Mouse (Mus musculus) neural tube, embryonic 11.5 days (tissue): ENCODE results near the gene Peli1. TPM values are rescaled to one million over a fixed set of nuclear protein-coding genes. Genes with fewer than 3 reads are reported as not detected.
"Not testable (repeated sequence)": the region's sequence is repeated elsewhere in the genome, so short reads cannot be mapped to it uniquely, and the experiment has no call there.

ENCODE experiments used
- ATAC-seq: fragments of 200-750 bp; cut with Nextera tagmentation; 2 replicates; pipeline ENCODE4 v1.8.0; 2017; ENCODE audit warnings: moderate number of reproducible peaks, mild to moderate bottlenecking, moderate TSS enrichment, moderate library complexity; ENCODE audit not compliant: insufficient read depth, low FRiP score, low TSS enrichment
- DNase-seq: peaks from one replicate; pipeline ENCODE4 v3.0.0-alpha.2; 2015; ENCODE audit warnings: low spot score
- H3K27ac ChIP-seq: fragments of 300-500 bp; sonication (generic); 2 replicates; pipeline ENCODE4 v1.5.1; 2014; ENCODE audit warnings: low read depth, mild to moderate bottlenecking, low read length
- H3K27me3 ChIP-seq: fragments of 300-500 bp; sonication (generic); 2 replicates; pipeline ENCODE4 v1.6.1; 2014; ENCODE audit warnings: mild to moderate bottlenecking, low read length, mixed read lengths; ENCODE audit not compliant: control insufficient read depth, insufficient read depth
- H3K36me3 ChIP-seq: fragments of 300-500 bp; sonication (generic); 2 replicates; pipeline ENCODE4 v1.6.1; 2014; ENCODE audit warnings: mild to moderate bottlenecking, low read length, moderate library complexity, mixed read lengths; ENCODE audit not compliant: control insufficient read depth, insufficient read depth
- H3K4me1 ChIP-seq: fragments of 300-500 bp; sonication (generic); 2 replicates; pipeline ENCODE4 v1.6.1; 2014; ENCODE audit warnings: low read length, mixed read lengths; ENCODE audit not compliant: control insufficient read depth, insufficient read depth
- H3K4me2 ChIP-seq: fragments of 300-500 bp; sonication (generic); 2 replicates; pipeline ENCODE4 v1.6.1; 2014; ENCODE audit warnings: low read depth, mild to moderate bottlenecking, moderate library complexity
- H3K4me3 ChIP-seq: fragments of 300-500 bp; sonication (generic); 2 replicates; pipeline ENCODE4 v1.5.1; 2014; ENCODE audit warnings: low read depth, low read length
- H3K9ac ChIP-seq: fragments of 300-500 bp; sonication (generic); 2 replicates; pipeline ENCODE4 v1.6.1; 2014; ENCODE audit warnings: mild to moderate bottlenecking, low read length
- H3K9me3 ChIP-seq: fragments of 300-500 bp; sonication (generic); 2 replicates; pipeline ENCODE4 v1.6.1; 2016; ENCODE audit warnings: low read length; ENCODE audit not compliant: control insufficient read depth
- WGBS: fragments of 180-500 bp; shearing (Covaris S2); extraction: QIAGEN DNeasy Blood & Tissue Kit; methylation state at CpG from one replicate; pipeline ENCODE4 v1.1.7; 2014; 5-methylcytosine and 5-hydroxymethylcytosine counted together
- polyA plus RNA-seq: library from polyadenylated mRNA; unstranded; fragments of >200 nt; fragmentation: Nextera tagmentation; extraction: Ambion mirVana; gene quantifications from 2 replicates; pipeline ENCODE4 v1.2.1, GENCODE M21; 2014

Gene Peli1
- polyA plus RNA-seq, 1 experiment from 2014 or later, result 108 TPM

DNA sequence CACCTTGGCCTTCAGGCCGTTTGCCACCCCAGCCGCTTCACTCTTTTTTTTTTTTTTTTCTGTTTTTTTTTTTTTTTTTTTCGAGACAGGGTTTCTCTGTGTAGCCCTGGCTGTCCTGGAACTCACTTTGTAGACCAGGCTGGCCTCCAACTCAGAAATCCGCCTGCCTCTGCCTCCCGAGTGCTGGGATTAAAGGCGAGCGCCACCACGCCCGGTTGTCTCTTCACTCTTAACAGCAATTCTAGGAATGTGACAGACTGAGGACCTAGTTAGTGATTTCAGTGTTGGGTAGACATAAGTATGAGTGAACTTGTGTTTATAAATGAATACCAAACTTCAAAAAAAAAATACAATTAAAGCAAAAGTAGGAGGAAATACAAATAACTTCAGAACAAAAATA lies 88.8 kb downstream of the Peli1 start:
- H3K4me1 ChIP-seq, H3K27me3 ChIP-seq, H3K4me2 ChIP-seq, H3K36me3 ChIP-seq, H3K9ac ChIP-seq, H3K9me3 ChIP-seq, H3K4me3 ChIP-seq, DNase-seq, H3K27ac ChIP-seq, ATAC-seq: not testable (repeated sequence)
- WGBS, result 98% methylated on average over 8 of the region's 9 CpGs

DNA sequence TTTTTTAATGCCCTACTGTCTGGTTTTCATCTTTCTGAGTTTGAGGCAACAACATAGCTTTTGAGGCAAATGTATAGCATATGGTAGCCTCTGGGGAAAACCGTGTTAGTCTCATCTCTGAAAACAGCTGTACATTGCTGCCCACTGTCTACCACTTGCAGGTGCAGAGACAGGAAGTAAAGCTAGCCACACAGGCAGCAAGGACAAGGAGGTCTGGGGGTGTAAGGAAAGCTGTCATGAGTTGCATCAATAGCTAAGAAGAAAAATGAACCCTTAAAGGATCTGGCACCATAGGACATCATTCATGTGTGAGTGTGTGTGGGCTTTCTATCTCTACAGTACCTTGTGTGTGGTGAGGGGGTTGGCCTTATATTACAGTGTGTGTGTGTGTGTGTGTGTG lies 89.6 kb downstream of the Peli1 start:
- 68% methylated on average over 1 of the region's 1 CpGs for WGBS

DNA sequence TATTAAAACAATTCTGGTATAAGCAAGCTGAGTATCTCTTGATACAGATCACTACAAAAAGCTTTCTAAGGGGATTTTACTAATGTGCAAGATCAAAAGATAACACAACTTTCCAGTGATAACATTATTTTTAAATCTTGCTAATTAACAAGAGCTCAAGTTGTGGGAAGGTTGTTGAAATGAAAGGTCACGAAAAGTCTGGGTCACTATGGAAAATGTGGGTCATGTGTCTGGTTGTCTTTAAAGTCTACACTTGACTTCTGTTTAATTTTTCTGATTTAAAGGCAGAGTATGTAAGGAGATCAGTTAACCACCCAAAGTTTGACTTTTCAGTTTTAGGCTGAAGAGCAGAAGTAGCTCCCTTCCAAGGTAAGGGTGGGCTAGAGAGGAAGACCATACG lies 90.5 kb downstream of the Peli1 start:
- Histone ChIP-seq H3K27ac (no peak overlapping the region), H3K36me3 (no peaks in the 10 kb centered on the region), H3K4me3 (no peak overlapping the region), H3K9me3 (no peaks in the 10 kb centered on the region), H3K4me1 (no peaks in the 10 kb centered on the region), H3K27me3 (no peaks in the 10 kb centered on the region), H3K4me2 (no peak overlapping the region), H3K9ac (no peak overlapping the region)
- WGBS, result 90% methylated on average over 2 of the region's 2 CpGs
- ATAC-seq, result no peak
- DNase-seq, result no peak

More for the DNA sequence above, 89.6 kb downstream of the Peli1 start:
- Histone ChIP-seq H3K36me3 (no peaks in the 10 kb centered on the region), H3K9ac (no peak overlapping the region), H3K4me3 (no peak overlapping the region), H3K4me2 (no peak overlapping the region), H3K9me3 (no peaks in the 10 kb centered on the region), H3K27me3 (no peaks in the 10 kb centered on the region), H3K4me1 (no peaks in the 10 kb centered on the region), H3K27ac (no peak overlapping the region)
- ATAC-seq (no peak), DNase-seq (no peak)

DNA sequence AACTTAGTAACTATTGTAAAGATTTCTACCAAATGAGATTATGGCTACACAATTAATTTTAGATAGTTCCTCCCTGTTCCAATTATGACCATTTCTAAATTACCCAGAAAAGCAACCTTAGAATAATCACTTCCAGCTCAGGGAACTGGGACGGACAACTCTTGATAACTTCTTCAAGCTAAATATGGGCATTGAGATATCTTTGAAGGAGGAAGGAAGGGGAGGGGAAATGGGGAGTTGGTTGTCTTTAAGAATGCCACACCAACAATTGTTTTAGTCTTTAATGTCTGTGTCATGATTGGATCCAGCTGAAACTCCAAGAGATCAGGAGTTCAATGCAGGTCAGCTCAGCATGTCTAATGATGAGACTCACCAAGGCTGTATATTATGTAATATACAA lies 91.6 kb downstream of the Peli1 start:
- no peak overlapping the region for H3K4me3 ChIP-seq
- ATAC-seq (no peak), DNase-seq (no peak)
- no peak overlapping the region for H3K9ac ChIP-seq
- H3K36me3 ChIP-seq, result no peaks in the 10 kb centered on the region
- no peak overlapping the region for H3K4me2 ChIP-seq
- WGBS, result 72% methylated on average over 1 of the region's 1 CpGs
- H3K4me1 ChIP-seq, result no peaks in the 10 kb centered on the region
- H3K27ac ChIP-seq, result no peak overlapping the region
- H3K27me3 ChIP-seq, result no peaks in the 10 kb centered on the region
- H3K9me3 ChIP-seq, result no peaks in the 10 kb centered on the region

DNA sequence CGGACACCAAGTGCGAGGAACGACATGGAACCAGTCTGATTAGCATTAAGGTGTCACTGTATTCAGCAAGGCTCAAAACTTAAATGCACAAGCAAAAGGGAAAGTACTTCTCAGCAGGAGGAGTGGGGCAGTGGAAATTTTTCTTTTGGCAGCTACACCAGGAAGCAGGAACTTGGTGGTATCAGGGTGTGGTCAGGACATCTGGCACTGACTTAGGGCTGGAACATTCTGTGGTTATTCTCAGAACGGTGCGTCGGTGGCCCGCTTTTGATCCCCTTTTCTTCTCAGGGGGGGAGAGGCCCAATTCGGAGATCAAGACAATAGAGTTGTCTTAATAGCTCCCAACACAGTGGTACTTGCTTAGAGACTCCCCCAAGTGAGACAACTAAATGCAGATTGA lies 100.7 kb downstream of the Peli1 start:
- not testable (repeated sequence) for H3K27ac ChIP-seq, H3K36me3 ChIP-seq, H3K4me2 ChIP-seq, ATAC-seq, DNase-seq, H3K9me3 ChIP-seq, H3K9ac ChIP-seq, H3K27me3 ChIP-seq, H3K4me3 ChIP-seq, H3K4me1 ChIP-seq
- WGBS, result 94% methylated on average over 8 of the region's 8 CpGs

DNA sequence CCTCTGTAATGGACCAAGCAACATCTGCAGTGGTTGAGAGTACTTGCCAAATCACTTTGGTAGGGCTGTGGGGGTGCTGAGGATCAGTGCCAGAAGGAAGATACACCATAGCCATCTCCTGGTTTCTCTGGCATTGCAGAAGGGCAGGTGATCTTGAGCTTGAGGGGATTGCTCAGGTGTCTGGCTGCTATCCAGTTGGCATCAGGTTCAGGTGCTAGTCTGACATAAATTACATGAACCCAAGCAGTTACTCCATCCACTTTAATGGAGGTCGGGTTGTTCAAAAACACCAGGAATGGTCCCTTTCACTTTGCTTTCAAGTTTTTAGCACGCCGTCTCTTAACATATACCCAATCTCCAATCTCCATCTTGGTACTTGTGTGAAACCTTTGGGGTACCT lies 103.8 kb downstream of the Peli1 start:
- H3K4me1 ChIP-seq, result no peaks in the 10 kb centered on the region
- no peak overlapping the region for H3K4me2 ChIP-seq
- no peaks in the 10 kb centered on the region for H3K36me3 ChIP-seq
- H3K9me3 ChIP-seq, result no peaks in the 10 kb centered on the region
- 95% methylated on average over 3 of the region's 3 CpGs for WGBS
- no peak overlapping the region for H3K27ac ChIP-seq
- no peak overlapping the region for H3K9ac ChIP-seq
- no peak for ATAC-seq
- H3K4me3 ChIP-seq, result no peak overlapping the region
- no peak for DNase-seq
- no peaks in the 10 kb centered on the region for H3K27me3 ChIP-seq

Other genes with a start within 250 kb of the Peli1 start
- gene Vps54, start 148.0 kb downstream of the Peli1 start, polyA plus RNA-seq, result 13.2 and 14.8 TPM in 2 replicates